Mouse (Mus musculus): Measurements from ENCODE around the gene Umps. TPM values are rescaled to one million over a fixed set of nuclear protein-coding genes. Genes with fewer than 3 reads are reported as not detected.

The Umps gene
- polyA plus RNA-seq, 1 experiment from 2014 or later, result 12.4 TPM

DNA sequence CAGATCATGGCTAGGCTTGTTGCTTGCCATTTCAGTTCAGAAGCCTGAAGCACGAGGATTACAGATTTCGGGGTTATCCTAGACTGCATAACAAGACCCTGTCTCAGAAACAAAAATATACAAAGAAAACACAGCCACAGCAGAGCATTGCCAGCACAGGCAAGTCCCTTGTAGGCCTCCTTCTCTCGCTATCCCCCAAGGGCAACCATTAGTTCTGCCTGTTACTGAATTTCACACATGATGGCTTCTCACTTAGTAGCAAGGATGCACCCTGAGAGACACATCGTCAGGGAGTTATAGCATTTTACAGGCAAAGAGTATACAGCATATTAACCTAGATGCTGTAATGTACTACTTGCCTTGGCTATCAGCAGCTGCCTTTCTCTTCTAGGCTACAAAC lies 58.6 kb downstream of the Umps start:
- TF ChIP-seq CTCF (IDR thresholded peaks at IDR 0.05; ENCODE audit: low read depth), result no peak
- no peak overlapping the region for H3K9ac ChIP-seq (ENCODE audit: low read depth, low read length)
- H3K27me3 ChIP-seq (replicated peaks; ENCODE audit: control insufficient read depth, insufficient read depth, low read length), result no peaks in the 10 kb centered on the region
- no peak for ATAC-seq
- no peak overlapping the region for H3K4me2 ChIP-seq (replicated peaks; ENCODE audit: low read depth)
- H3K36me3 ChIP-seq (ENCODE audit: control insufficient read depth, insufficient read depth), result peaks cover 16% of the 10 kb centered on the region
- WGBS, result 90% methylated on average over 4 of the region's 4 CpGs
- no peak overlapping the region for H3K27ac ChIP-seq (ENCODE audit: low read depth, low read length)
- H3K4me3 ChIP-seq (ENCODE audit: low read depth, low read length), result no peak overlapping the region
- H3K9me3 ChIP-seq (ENCODE audit: control insufficient read depth), result no peaks in the 10 kb centered on the region
- H3K4me1 ChIP-seq (replicated peaks; ENCODE audit: control insufficient read depth, insufficient read depth, low read length), result no peaks in the 10 kb centered on the region

Other genes with a start within 250 kb of the Umps start
- 459 and 473 TPM in 2 replicates for gene Muc13, start 173.0 kb downstream of the Umps start, polyA plus RNA-seq (2015; fragmentation: Nextera tagmentation; extraction: Ambion mirVana)
- gene Itgb5, start 137.4 kb downstream of the Umps start, polyA plus RNA-seq (2015; fragmentation: Nextera tagmentation; extraction: Ambion mirVana), result 23.5 and 23.6 TPM in 2 replicates